In genomic region chr11:98497388-98498288, GRCm38 (mm10) we compare ENCODE assay signal across 8 mouse cellular contexts. TPM values are rescaled to one million over a fixed set of nuclear protein-coding genes. Genes with fewer than 3 reads are reported as not detected.
DNase-seq lines count a peak whose midpoint lies in the region; ATAC-seq and TF ChIP-seq lines count a peak whose summit lies in the region.
"Had no signal": no experiment of that assay in that cellular context is flagged by ENCODE, and none has a peak within 500 bp of the region (broad histone marks: within the 10 kb centered on the region; RNA-seq: fewer than 3 reads in every experiment).

No protein-coding gene starts in this region.

- peak; percentile 36 for DNase-seq in midbrain, postnatal 0 days (ENCODE audit: low spot score)
- DNase-seq in midbrain, embryonic 10.5 days (ENCODE audit: low spot score) = no peak
- peak; percentile 24 for DNase-seq in embryo, embryonic 9.5 days (ENCODE audit: extremely low spot score)
- peak; percentile 3 to 29 for DNase-seq in kidney, postnatal 36 days
- peak; percentile 66 for DNase-seq in thymus, postnatal 25 days
- no peak for DNase-seq in right cerebral cortex, postnatal 4 days
- no peak for DNase-seq in adrenal gland, adult 8-10 months
- DNase-seq: liver, embryonic 13.5 days had no signal

- H3K36me3 ChIP-seq in midbrain, postnatal 0 days (ENCODE audit: insufficient read depth, low read length) = no peaks in the 10 kb centered on the region
- no peaks in the 10 kb centered on the region for H3K36me3 ChIP-seq in midbrain, embryonic 10.5 days
- H3K36me3 ChIP-seq: liver, embryonic 13.5 days had no signal

- H3K27ac ChIP-seq in midbrain, postnatal 0 days (ENCODE audit: low read depth, low read length) = no peak overlapping the region
- H3K27ac ChIP-seq in midbrain, embryonic 10.5 days (replicated peaks) = no peak overlapping the region
- H3K27ac ChIP-seq: liver, embryonic 13.5 days had no signal

- no peak overlapping the region for H3K4me2 ChIP-seq in midbrain, postnatal 0 days (ENCODE audit: low read depth, low read length, poor library complexity, severe bottlenecking)
- H3K4me2 ChIP-seq: liver, embryonic 13.5 days had no signal

- no peak overlapping the region for H3K9ac ChIP-seq in midbrain, postnatal 0 days (replicated peaks; ENCODE audit: low read length, poor library complexity, severe bottlenecking)
- H3K9ac ChIP-seq: liver, embryonic 13.5 days had no signal

- no peak overlapping the region for H3K4me3 ChIP-seq in midbrain, postnatal 0 days (ENCODE audit: low read depth, low read length)
- no peak overlapping the region for H3K4me3 ChIP-seq in midbrain, embryonic 10.5 days
- H3K4me3 ChIP-seq: liver, embryonic 13.5 days had no signal

- no peaks in the 10 kb centered on the region for H3K27me3 ChIP-seq in midbrain, postnatal 0 days (ENCODE audit: insufficient read depth, low read length)
- peaks cover 39% of the 10 kb centered on the region; the same call in 1 of the 2 replicates for H3K27me3 ChIP-seq in midbrain, embryonic 10.5 days (ENCODE audit: low read depth, poor library complexity, severe bottlenecking)

- no peak for TF ChIP-seq CTCF in midbrain, postnatal 0 days (IDR thresholded peaks at IDR 0.05)

- no peaks in the 10 kb centered on the region for H3K4me1 ChIP-seq in midbrain, postnatal 0 days (ENCODE audit: insufficient read depth, low read length)
- peaks cover 15% of the 10 kb centered on the region for H3K4me1 ChIP-seq in midbrain, embryonic 10.5 days
- H3K4me1 ChIP-seq: liver, embryonic 13.5 days had no signal

- no peaks in the 10 kb centered on the region for H3K9me3 ChIP-seq in midbrain, postnatal 0 days (ENCODE audit: low read length)
- no peaks in the 10 kb centered on the region for H3K9me3 ChIP-seq in midbrain, embryonic 10.5 days (replicated peaks)
- H3K9me3 ChIP-seq: liver, embryonic 13.5 days had no signal

- 51% methylated on average over 22 of the region's 22 CpGs for WGBS in midbrain, postnatal 0 days
- WGBS in midbrain, embryonic 10.5 days = 55% methylated on average over 22 of the region's 22 CpGs

- no peak for ATAC-seq in midbrain, postnatal 0 days (ENCODE audit: low FRiP score)

RNA-seq across cellular contexts. Expression of gene Ikzf3, which starts 48.2 kb away (rescaled TPM):
- total RNA-seq in midbrain, postnatal 0 days (2014; rRNA removed) = 0.05 TPM in 1 of 2 replicates, not detected in the other
- polyA plus RNA-seq in midbrain, postnatal 0 days (2015; fragmentation: Nextera tagmentation; extraction: Ambion mirVana) = 0.16 TPM in 1 of 2 replicates, not detected in the other
- 0.02 and 0.06 TPM in 2 replicates for polyA plus RNA-seq in midbrain, embryonic 10.5 days (2016; fragmentation: Nextera tagmentation; extraction: Ambion mirVana)
- 1 to 10 TPM in 1 of 4 experiments, under 1 TPM in 3; 0.49 to 1.0 (median 0.75) TPM for total RNA-seq in adrenal gland, adult 8-10 months (2022)

RNA-seq across cellular contexts. Expression of gene Grb7, which starts 51.4 kb away (rescaled TPM):
- total RNA-seq in midbrain, postnatal 0 days (2014; rRNA removed) = 0.71 and 0.82 TPM in 2 replicates
- polyA plus RNA-seq in midbrain, postnatal 0 days (2015; fragmentation: Nextera tagmentation; extraction: Ambion mirVana) = 1.00 and 1.3 TPM in 2 replicates
- 1.5 and 2.3 TPM in 2 replicates for polyA plus RNA-seq in midbrain, embryonic 10.5 days (2016; fragmentation: Nextera tagmentation; extraction: Ambion mirVana)
- under 1 TPM in 3 of 4 experiments, not detected in 1; 0.13 to 0.70 (median 0.42) TPM for total RNA-seq in adrenal gland, adult 8-10 months (2022)

RNA-seq across cellular contexts. Expression of gene Zpbp2, which starts 53.3 kb away (rescaled TPM):
- total RNA-seq in midbrain, postnatal 0 days (2014; rRNA removed) = 0.24 TPM in 1 of 2 replicates, not detected in the other
- 0.36 and 0.39 TPM in 2 replicates for polyA plus RNA-seq in midbrain, postnatal 0 days (2015; fragmentation: Nextera tagmentation; extraction: Ambion mirVana)
- polyA plus RNA-seq in midbrain, embryonic 10.5 days (2016; fragmentation: Nextera tagmentation; extraction: Ambion mirVana) = 0.11 and 0.32 TPM in 2 replicates
- 1 to 10 TPM in 1 of 4 experiments, under 1 TPM in 2, not detected in 1; 0.51 to 1.1 (median 0.74) TPM for total RNA-seq in adrenal gland, adult 8-10 months (2022)

RNA-seq across cellular contexts. Expression of gene Mien1, which starts 58.8 kb away (rescaled TPM):
- total RNA-seq in midbrain, postnatal 0 days (2014; rRNA removed) = 68.3 and 79.2 TPM in 2 replicates
- polyA plus RNA-seq in midbrain, postnatal 0 days (2015; fragmentation: Nextera tagmentation; extraction: Ambion mirVana) = 243 and 246 TPM in 2 replicates
- 112 and 124 TPM in 2 replicates for polyA plus RNA-seq in midbrain, embryonic 10.5 days (2016; fragmentation: Nextera tagmentation; extraction: Ambion mirVana)
- total RNA-seq in adrenal gland, adult 8-10 months (2022) = 100 to 1,000 TPM in 1 of 4 experiments, 10 to 100 TPM in 3; 78.5 to 100 (median 88.6) TPM

Comparison
In these comparisons a context has a peak if more than half of its experiments do, and no peak if none do; other contexts are left out.
1. DNase-seq: peak in midbrain, postnatal 0 days (single experiment), embryo, embryonic 9.5 days (single experiment), kidney, postnatal 36 days (2 of 2) and thymus, postnatal 25 days (single experiment); none in midbrain, embryonic 10.5 days (single experiment), right cerebral cortex, postnatal 4 days (single experiment) and adrenal gland, adult 8-10 months (single experiment).